Mouse (Mus musculus): ENCODE results near the gene Arid1a. TPM values are rescaled to one million over a fixed set of nuclear protein-coding genes. Genes with fewer than 3 reads are reported as not detected.
"Not testable (repeated sequence)": the region's sequence is repeated elsewhere in the genome, so short reads cannot be mapped to it uniquely, and the experiment has no call there.

Arid1a gene
- polyA plus RNA-seq, 1 experiment from 2014 or later: 50.4 TPM

- H3K27ac ChIP-seq: no peak overlapping the region
- H3K9ac ChIP-seq: no peak overlapping the region
- H3K9me3 ChIP-seq: no peaks in the 10 kb centered on the region
- no peak overlapping the region for H3K4me3 ChIP-seq (replicated peaks)
- H3K36me3 ChIP-seq (replicated peaks): peaks cover 9% of the 10 kb centered on the region
- WGBS: 52% methylated on average over 5 of the region's 5 CpGs
- no peak for ATAC-seq (ENCODE audit: low FRiP score)
- peaks cover 24% of the 10 kb centered on the region for H3K4me1 ChIP-seq
- no peaks in the 10 kb centered on the region for H3K27me3 ChIP-seq
- H3K4me2 ChIP-seq: no peak overlapping the region
Measured at GRCm38 (mm10) chr4:133657829-133658458, 98.6 kb downstream of the Arid1a start.

- 24% methylated on average over 4 of the region's 4 CpGs for WGBS
- H3K4me1 ChIP-seq: peaks cover 24% of the 10 kb centered on the region
- H3K27me3 ChIP-seq: no peaks in the 10 kb centered on the region
- no peak overlapping the region for H3K27ac ChIP-seq
- H3K9ac ChIP-seq: no peak overlapping the region
- ATAC-seq (ENCODE audit: low FRiP score): no peak
- no peak overlapping the region for H3K4me2 ChIP-seq
- H3K9me3 ChIP-seq: no peaks in the 10 kb centered on the region
- no peak overlapping the region for H3K4me3 ChIP-seq (replicated peaks)
- peaks cover 2% of the 10 kb centered on the region for H3K36me3 ChIP-seq (replicated peaks)
Measured at GRCm38 (mm10) chr4:133656997-133657396, 99.6 kb downstream of the Arid1a start.

GRCm38 (mm10) chr4:133656294-133656693 is 100.3 kb downstream of the Arid1a start:
- Histone ChIP-seq H3K4me2 (no peak overlapping the region), H3K36me3 (replicated peaks) (no peaks in the 10 kb centered on the region), H3K9me3 (no peaks in the 10 kb centered on the region), H3K27ac (no peak overlapping the region), H3K4me1 (peaks cover 24% of the 10 kb centered on the region), H3K27me3 (no peaks in the 10 kb centered on the region), H3K4me3 (replicated peaks) (no peak overlapping the region), H3K9ac (no peak overlapping the region)
- ATAC-seq (ENCODE audit: low FRiP score): no peak
- 52% methylated on average over 4 of the region's 4 CpGs for WGBS

GRCm38 (mm10) chr4:133654070-133654469 is 102.5 kb downstream of the Arid1a start:
- not testable (repeated sequence) for H3K4me3 ChIP-seq (replicated peaks); ATAC-seq (ENCODE audit: low FRiP score); H3K9ac ChIP-seq; H3K36me3 ChIP-seq (replicated peaks); H3K9me3 ChIP-seq; H3K4me2 ChIP-seq; H3K27ac ChIP-seq; H3K4me1 ChIP-seq; H3K27me3 ChIP-seq
- 96% methylated on average over 5 of the region's 5 CpGs for WGBS

- Histone ChIP-seq H3K9me3 (no peaks in the 10 kb centered on the region), H3K9ac (no peak overlapping the region), H3K27me3 (no peaks in the 10 kb centered on the region), H3K27ac (no peak overlapping the region), H3K4me3 (replicated peaks) (no peak overlapping the region), H3K36me3 (replicated peaks) (no peaks in the 10 kb centered on the region), H3K4me1 (0 out of 2 replicates have a peak, but pooled peaks cover 3% of the 10 kb centered on the region), H3K4me2 (no peak overlapping the region)
- ATAC-seq (ENCODE audit: low FRiP score): no peak
- WGBS: 79% methylated on average over 10 of the region's 10 CpGs
Measured at GRCm38 (mm10) chr4:133652746-133653145, 103.8 kb downstream of the Arid1a start.

- H3K4me2 ChIP-seq: no peak overlapping the region
- no peaks in the 10 kb centered on the region for H3K27me3 ChIP-seq
- 71% methylated on average over 4 of the region's 4 CpGs for WGBS
- 0 out of 2 replicates have a peak, but pooled peaks cover under 1% of the 10 kb centered on the region for H3K4me1 ChIP-seq
- no peaks in the 10 kb centered on the region for H3K9me3 ChIP-seq
- no peak overlapping the region for H3K9ac ChIP-seq
- no peak overlapping the region for H3K4me3 ChIP-seq (replicated peaks)
- no peaks in the 10 kb centered on the region for H3K36me3 ChIP-seq (replicated peaks)
- no peak for ATAC-seq (ENCODE audit: low FRiP score)
- no peak overlapping the region for H3K27ac ChIP-seq
Measured at GRCm38 (mm10) chr4:133651986-133652385, 104.6 kb downstream of the Arid1a start.

- Histone ChIP-seq H3K27ac (no peak overlapping the region), H3K4me2 (no peak overlapping the region), H3K27me3 (no peaks in the 10 kb centered on the region), H3K9ac (no peak overlapping the region), H3K4me1 (no peaks in the 10 kb centered on the region), H3K4me3 (replicated peaks) (no peak overlapping the region), H3K36me3 (replicated peaks) (no peaks in the 10 kb centered on the region), H3K9me3 (no peaks in the 10 kb centered on the region)
- no peak for ATAC-seq (ENCODE audit: low FRiP score)
- WGBS: 56% methylated on average over 10 of the region's 10 CpGs
Measured at GRCm38 (mm10) chr4:133651445-133651844, 105.1 kb downstream of the Arid1a start.

- Histone ChIP-seq H3K36me3 (replicated peaks) (no peaks in the 10 kb centered on the region), H3K27ac (0 out of 2 replicates have a peak within 1 kb of the TSS, but pooled peaks have one; percentile 19), H3K27me3 (no peaks in the 10 kb centered on the region), H3K9me3 (0 out of 2 replicates have a peak, but pooled peaks cover 4% of the 10 kb centered on the region), H3K4me1 (no peaks in the 10 kb centered on the region), H3K4me3 (replicated peaks) (peak within 1 kb of the TSS; percentile 17; the same call in 1 of the 2 replicates), H3K4me2 (peak within 1 kb of the TSS; percentile 20), H3K9ac (no peak within 1 kb of the TSS)
- no peak for ATAC-seq (ENCODE audit: low FRiP score)
- WGBS: 43% methylated on average over 7 of the region's 7 CpGs
Measured at GRCm38 (mm10) chr4:133649989-133650699, 106.4 kb downstream of the Arid1a start, which contains the start of gene Zdhhc18. TSS of gene Zdhhc18 (minus strand) at chr4:133650154.

- H3K4me3 ChIP-seq (replicated peaks): not testable (repeated sequence)
- H3K27ac ChIP-seq: 0 out of 2 replicates have a peak overlapping the region, but pooled peaks have one; percentile 19
Measured at GRCm38 (mm10) chr4:133649464-133649863, 107.1 kb downstream of the Arid1a start.

GRCm38 (mm10) chr4:133645680-133646079 is 110.9 kb downstream of the Arid1a start:
- Histone ChIP-seq H3K4me2 (no peak overlapping the region), H3K9ac (no peak overlapping the region), H3K4me1 (no peaks in the 10 kb centered on the region), H3K27me3 (no peaks in the 10 kb centered on the region), H3K4me3 (replicated peaks) (no peak overlapping the region), H3K27ac (no peak overlapping the region), H3K36me3 (replicated peaks) (no peaks in the 10 kb centered on the region), H3K9me3 (peaks cover 5% of the 10 kb centered on the region; the same call in 1 of the 2 replicates)
- ATAC-seq (ENCODE audit: low FRiP score): no peak
- WGBS: 46% methylated on average over 21 of the region's 21 CpGs

More at GRCm38 (mm10) chr4:133649464-133649863, 107.1 kb downstream of the Arid1a start:
- H3K27me3 ChIP-seq; H3K4me1 ChIP-seq; H3K36me3 ChIP-seq (replicated peaks); H3K9me3 ChIP-seq; ATAC-seq (ENCODE audit: low FRiP score); H3K9ac ChIP-seq: not testable (repeated sequence)
- 88% methylated on average over 5 of the region's 5 CpGs for WGBS
- H3K4me2 ChIP-seq: peak overlapping the region; percentile 20

- H3K4me3 ChIP-seq (replicated peaks): no peak overlapping the region
- no peaks in the 10 kb centered on the region for H3K27me3 ChIP-seq
- H3K9ac ChIP-seq: no peak overlapping the region
- no peaks in the 10 kb centered on the region for H3K36me3 ChIP-seq (replicated peaks)
- H3K4me2 ChIP-seq: no peak overlapping the region
- no peak for ATAC-seq (ENCODE audit: low FRiP score)
- no peaks in the 10 kb centered on the region for H3K4me1 ChIP-seq
- no peak overlapping the region for H3K27ac ChIP-seq
- 90% methylated on average over 3 of the region's 3 CpGs for WGBS
- peaks cover 5% of the 10 kb centered on the region; the same call in 1 of the 2 replicates for H3K9me3 ChIP-seq
Measured at GRCm38 (mm10) chr4:133645195-133645594, 111.4 kb downstream of the Arid1a start.

GRCm38 (mm10) chr4:133634043-133634410 is 122.5 kb downstream of the Arid1a start:
- H3K36me3 ChIP-seq (replicated peaks): no peaks in the 10 kb centered on the region
- no peak overlapping the region for H3K27ac ChIP-seq
- no peaks in the 10 kb centered on the region for H3K9me3 ChIP-seq
- no peaks in the 10 kb centered on the region for H3K27me3 ChIP-seq
- no peak overlapping the region for H3K4me2 ChIP-seq
- peaks cover 28% of the 10 kb centered on the region for H3K4me1 ChIP-seq
- 82% methylated on average over 5 of the region's 5 CpGs for WGBS
- no peak for ATAC-seq (ENCODE audit: low FRiP score)
- no peak overlapping the region for H3K4me3 ChIP-seq (replicated peaks)
- no peak overlapping the region for H3K9ac ChIP-seq
